Mouse (Mus musculus): ENCODE data around the gene Mab21l2. TPM values are rescaled to one million over a fixed set of nuclear protein-coding genes. Genes with fewer than 3 reads are reported as not detected.

Mab21l2 gene
- total RNA-seq (2012; rRNA removed) (0.08 TPM in 1 of 2 replicates, not detected in the other), total RNA-seq (2014; rRNA removed) (not detected in 2 replicates), polyA plus RNA-seq (2012; ENCODE audit: insufficient read length, low read depth) (not detected in 2 replicates)

GRCm38 (mm10) chr3:86548091-86549015 lies at the start of gene Mab21l2:
Mab21l2 (minus strand) TSS chr3:86548629.
- in situ Hi-C loops (cut with MboI; ENCODE audit: low pct_ligation_motif_present, low pct_unique_long_range_greater_than_20kb, low sequenced_read_pairs), result no loop called here
- Histone ChIP-seq H3K9me3 (replicated peaks; ENCODE audit: low read length) (peaks cover 7% of the 10 kb centered on the region), H3K79me2 (replicated peaks; ENCODE audit: control insufficient read depth, extremely low read depth, insufficient read depth, poor library complexity, severe bottlenecking) (no peaks in the 10 kb centered on the region), H3K4me3 (replicated peaks in 1 of 3; ENCODE audit: low read depth in 2 of 3, low read length in 2 of 3, poor library complexity in 1 of 3) (no peak within 1 kb of the TSS), H3K4me1 (ENCODE audit: control insufficient read depth in 1 of 2, insufficient read depth in 2 of 2) (no peaks in the 10 kb centered on the region), H3K9ac (ENCODE audit: insufficient read depth, low read depth) (no peak within 1 kb of the TSS), H3K4me2 (ENCODE audit: insufficient read depth, low read depth, poor library complexity, severe bottlenecking) (no peak within 1 kb of the TSS), H3K27me3 (replicated peaks) (no peaks in the 10 kb centered on the region), H3K36me3 (replicated peaks in 1 of 2; ENCODE audit: control insufficient read depth in 1 of 2, insufficient read depth in 1 of 2, low read length in 1 of 2) (peaks cover 11 to 16% of the 10 kb centered on the region in 2 experiments), H3K27ac (ENCODE audit: insufficient read depth, low read depth) (no peak within 1 kb of the TSS)
- dilution Hi-C loops (cut with MboI; ENCODE audit: extremely low pct_ligation_motif_present, extremely low pct_unique_long_range_greater_than_20kb, low sequenced_read_pairs), result no loop called here
- no peak for DNase-seq (ENCODE audit: extremely low read depth)
- TF ChIP-seq ETS1 (conservative IDR thresholded peaks at IDR 0.05; ENCODE audit: low read depth, low read length) (no peak), SIN3A (IDR thresholded peaks at IDR 0.05; ENCODE audit: low read length) (no peak), ELF1 (IDR thresholded peaks at IDR 0.05; ENCODE audit: low read depth, low read length) (no peak), MEF2A (IDR thresholded peaks at IDR 0.05; ENCODE audit: borderline replicate concordance, low read depth, low read length) (no peak), USF1 (IDR thresholded peaks at IDR 0.05; ENCODE audit: low read depth, low read length) (no peak), POLR2A (IDR thresholded peaks at IDR 0.05; ENCODE audit: low read depth, low read length) (no peak), ZNF384 (IDR thresholded peaks at IDR 0.05; ENCODE audit: low read depth, low read length) (no peak), MAFK (IDR thresholded peaks at IDR 0.05; ENCODE audit: insufficient replicate concordance, low read length) (no peak), HCFC1 (IDR thresholded peaks at IDR 0.05; ENCODE audit: low read depth, low read length) (no peak), TBP (conservative IDR thresholded peaks at IDR 0.05; ENCODE audit: low read depth, low read length) (no peak)

GRCm38 (mm10) chr3:86575312-86575711 lies 26.9 kb upstream of the Mab21l2 start:
- Histone ChIP-seq H3K4me1 (ENCODE audit: control insufficient read depth in 1 of 2, insufficient read depth in 2 of 2) (no peaks in the 10 kb centered on the region), H3K4me3 (replicated peaks in 1 of 3; ENCODE audit: low read depth in 2 of 3, low read length in 2 of 3, poor library complexity in 1 of 3) (no peak overlapping the region)

More at GRCm38 (mm10) chr3:86575312-86575711, 26.9 kb upstream of the Mab21l2 start:
- no peak overlapping the region for H3K9ac ChIP-seq (ENCODE audit: insufficient read depth, low read depth)
- dilution Hi-C loops (cut with MboI; ENCODE audit: extremely low pct_ligation_motif_present, extremely low pct_unique_long_range_greater_than_20kb, low sequenced_read_pairs), result no loop called here
- no peak overlapping the region for H3K4me2 ChIP-seq (ENCODE audit: insufficient read depth, low read depth, poor library complexity, severe bottlenecking)
- TF ChIP-seq USF1 (IDR thresholded peaks at IDR 0.05; ENCODE audit: low read depth, low read length) (no peak), ZMIZ1 (IDR thresholded peaks at IDR 0.05; ENCODE audit: low read depth, low read length) (no peak), RCOR1 (conservative IDR thresholded peaks at IDR 0.05; ENCODE audit: low read depth, low read length) (no peak), SMC3 (IDR thresholded peaks at IDR 0.05; ENCODE audit: low read depth, low read length) (no peak), BHLHE40 (IDR thresholded peaks at IDR 0.05; ENCODE audit: low read depth, low read length) (no peak), CHD1 (IDR thresholded peaks at IDR 0.05; ENCODE audit: low read depth, low read length) (no peak), POLR2A (IDR thresholded peaks at IDR 0.05; ENCODE audit: low read depth, low read length) (no peak), TCF12 (IDR thresholded peaks at IDR 0.05; ENCODE audit: low read depth, low read length) (no peak), PAX5 (IDR thresholded peaks at IDR 0.05; ENCODE audit: low read length) (no peak), EP300 (IDR thresholded peaks at IDR 0.05; ENCODE audit: low read length) (no peak)
- no peaks in the 10 kb centered on the region for H3K79me2 ChIP-seq (replicated peaks; ENCODE audit: control insufficient read depth, extremely low read depth, insufficient read depth, poor library complexity, severe bottlenecking)
- H3K27me3 ChIP-seq (replicated peaks), result no peaks in the 10 kb centered on the region
- no peak overlapping the region for H3K27ac ChIP-seq (ENCODE audit: insufficient read depth, low read depth)
- in situ Hi-C loops (cut with MboI; ENCODE audit: low pct_ligation_motif_present, low pct_unique_long_range_greater_than_20kb, low sequenced_read_pairs), result no loop called here
- no peaks in the 10 kb centered on the region for H3K36me3 ChIP-seq (replicated peaks in 1 of 2; ENCODE audit: control insufficient read depth in 1 of 2, insufficient read depth in 1 of 2, low read length in 1 of 2)
- DNase-seq (ENCODE audit: extremely low read depth), result no peak
- H3K9me3 ChIP-seq (replicated peaks; ENCODE audit: low read length), result no peaks in the 10 kb centered on the region
